Mouse (Mus musculus): ENCODE results near the gene Cpne5. TPM values are rescaled to one million over a fixed set of nuclear protein-coding genes. Genes with fewer than 3 reads are reported as not detected.
A peak's percentile ranks its signal among the peaks of the same experiment; 100 is the strongest.

Cpne5 gene
- polyA plus RNA-seq (2015; fragmentation: Nextera tagmentation; extraction: Ambion mirVana) = 43.6 and 55.8 TPM in 2 replicates

DNA sequence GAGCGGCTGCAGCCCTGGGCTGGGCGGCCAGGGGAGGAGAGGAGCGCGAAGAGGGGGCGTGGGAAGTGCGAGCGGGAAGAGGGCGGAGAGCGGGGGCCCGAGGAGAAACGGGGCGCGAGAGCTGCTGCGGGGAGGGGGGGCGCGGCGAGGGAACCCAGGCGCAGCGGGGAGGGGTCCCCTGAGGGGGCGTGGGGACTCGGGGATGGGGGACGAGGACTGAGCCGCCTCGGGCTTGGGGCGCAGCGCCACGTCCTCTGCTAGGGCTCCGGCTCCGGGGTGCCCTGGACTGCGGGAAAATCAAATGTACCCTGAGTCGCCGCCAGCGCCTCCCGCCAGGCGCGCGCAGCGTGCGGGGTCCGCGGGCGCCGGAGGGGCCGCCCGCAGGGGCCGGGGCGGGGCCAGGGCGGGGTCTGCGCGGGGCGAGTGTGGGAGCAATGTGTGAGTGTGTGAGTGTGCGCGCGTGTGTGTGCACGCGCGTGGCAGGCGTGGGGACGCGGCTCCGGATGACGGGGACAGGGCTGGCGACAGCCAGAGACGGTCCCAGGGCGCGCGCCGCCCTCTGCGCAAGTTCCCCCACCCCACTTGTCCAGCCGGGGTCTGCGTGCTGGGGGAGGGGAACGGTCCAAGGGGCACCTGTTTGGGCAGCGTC is at the start of gene Cpne5:
Cpne5 (minus strand) TSS at position 396 of the 649 bp plus-strand sequence.
- Histone ChIP-seq H3K9me3 (replicated peaks; ENCODE audit: control insufficient read depth, low read length, poor library complexity, severe bottlenecking) (no peaks in the 10 kb centered on the region), H3K36me3 (ENCODE audit: control insufficient read depth, insufficient read depth, low read length) (no peaks in the 10 kb centered on the region), H3K4me1 (ENCODE audit: control insufficient read depth, insufficient read depth, low read length) (peaks cover 21% of the 10 kb centered on the region), H3K27ac (ENCODE audit: low read length) (peak within 1 kb of the TSS; percentile 64), H3K9ac (ENCODE audit: low read depth, low read length) (peak within 1 kb of the TSS; percentile 82), H3K4me3 (ENCODE audit: low read depth, low read length) (peak within 1 kb of the TSS; percentile 74), H3K27me3 (ENCODE audit: control insufficient read depth, insufficient read depth, low read depth, low read length) (peaks cover 5% of the 10 kb centered on the region; the same call in 1 of the 2 replicates), H3K4me2 (ENCODE audit: low read length) (peak within 1 kb of the TSS; percentile 98)
- WGBS = under 1% methylated on average over 37 of the region's 73 CpGs
- ATAC-seq = peak; percentile 73

DNA sequence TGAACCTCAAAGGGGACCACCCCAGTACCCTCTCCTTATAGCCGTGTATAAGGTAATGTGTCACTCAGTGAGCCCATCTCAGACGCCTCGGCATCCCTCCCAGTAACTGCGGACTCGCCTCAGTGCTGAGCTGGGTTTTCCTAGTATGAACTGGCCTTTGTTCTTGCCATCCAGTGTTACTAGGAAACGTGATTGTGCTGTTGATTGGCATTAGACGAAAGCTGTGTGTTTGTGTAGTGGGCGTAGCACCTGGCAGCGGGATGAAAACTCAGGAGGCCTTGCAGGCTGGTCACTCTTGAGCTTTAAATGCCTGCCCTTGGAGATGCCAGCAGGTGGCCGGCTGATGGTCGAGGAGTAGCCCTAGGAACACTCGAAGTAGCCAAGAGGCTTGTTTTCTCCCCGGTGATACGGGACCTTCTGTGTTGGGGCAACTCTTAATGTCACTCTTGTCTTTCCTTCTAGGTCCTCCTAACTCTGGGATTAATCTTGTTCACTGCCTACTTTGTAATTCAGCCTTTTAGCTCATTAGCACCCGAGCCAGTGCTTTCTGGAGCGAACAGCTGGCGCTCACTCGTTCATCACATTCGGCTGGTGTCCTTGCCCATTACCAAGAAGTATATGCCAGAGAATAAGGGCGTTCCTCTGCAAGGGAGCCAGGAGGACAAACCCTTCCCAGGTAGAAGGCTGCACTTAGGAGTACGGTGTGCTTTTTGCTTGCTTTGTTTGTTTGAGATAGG is 44.4 kb upstream of the Cpne5 start:
- H3K4me1 ChIP-seq (ENCODE audit: control insufficient read depth, insufficient read depth, low read length) = 0 out of 2 replicates have a peak, but pooled peaks cover 2% of the 10 kb centered on the region
- peaks cover 11% of the 10 kb centered on the region for H3K36me3 ChIP-seq (ENCODE audit: control insufficient read depth, insufficient read depth, low read length)
- ATAC-seq = peak; percentile 21; the same call in 1 of the 2 replicates
- no peak overlapping the region for H3K4me2 ChIP-seq (ENCODE audit: low read length)
- H3K9me3 ChIP-seq (replicated peaks; ENCODE audit: control insufficient read depth, low read length, poor library complexity, severe bottlenecking) = no peaks in the 10 kb centered on the region
- WGBS = 42% methylated on average over 21 of the region's 21 CpGs
- no peak overlapping the region for H3K4me3 ChIP-seq (ENCODE audit: low read depth, low read length)
- H3K9ac ChIP-seq (ENCODE audit: low read depth, low read length) = no peak overlapping the region
- H3K27ac ChIP-seq (ENCODE audit: low read length) = no peak overlapping the region
- no peaks in the 10 kb centered on the region for H3K27me3 ChIP-seq (ENCODE audit: control insufficient read depth, insufficient read depth, low read depth, low read length)

DNA sequence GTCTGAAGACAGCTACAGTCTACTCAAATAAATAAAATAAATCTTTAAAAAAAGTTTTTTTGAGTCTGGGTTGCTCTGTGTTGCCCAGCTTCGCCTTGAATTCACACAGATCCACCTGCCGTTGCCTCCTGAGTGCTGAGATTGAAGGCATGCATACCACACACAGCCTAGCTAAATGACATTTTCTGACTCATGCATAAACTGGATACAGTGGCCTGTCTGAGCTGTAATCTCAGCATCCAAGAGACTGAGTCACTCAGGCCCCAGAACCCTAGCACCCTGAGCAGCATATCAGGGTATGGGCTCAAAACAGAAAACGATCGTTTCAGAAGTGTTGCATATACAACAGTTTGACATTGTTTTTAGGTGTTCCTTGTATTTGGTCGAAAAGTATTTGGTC is 43.6 kb upstream of the Cpne5 start:
- 86% methylated on average over 5 of the region's 5 CpGs for WGBS
- Histone ChIP-seq H3K4me2 (ENCODE audit: low read length) (no peak overlapping the region), H3K27me3 (ENCODE audit: control insufficient read depth, insufficient read depth, low read depth, low read length) (no peaks in the 10 kb centered on the region), H3K36me3 (ENCODE audit: control insufficient read depth, insufficient read depth, low read length) (peaks cover 11% of the 10 kb centered on the region), H3K4me3 (ENCODE audit: low read depth, low read length) (no peak overlapping the region), H3K9ac (ENCODE audit: low read depth, low read length) (no peak overlapping the region), H3K9me3 (replicated peaks; ENCODE audit: control insufficient read depth, low read length, poor library complexity, severe bottlenecking) (no peaks in the 10 kb centered on the region), H3K4me1 (ENCODE audit: control insufficient read depth, insufficient read depth, low read length) (0 out of 2 replicates have a peak, but pooled peaks cover 2% of the 10 kb centered on the region), H3K27ac (ENCODE audit: low read length) (no peak overlapping the region)
- ATAC-seq = no peak

DNA sequence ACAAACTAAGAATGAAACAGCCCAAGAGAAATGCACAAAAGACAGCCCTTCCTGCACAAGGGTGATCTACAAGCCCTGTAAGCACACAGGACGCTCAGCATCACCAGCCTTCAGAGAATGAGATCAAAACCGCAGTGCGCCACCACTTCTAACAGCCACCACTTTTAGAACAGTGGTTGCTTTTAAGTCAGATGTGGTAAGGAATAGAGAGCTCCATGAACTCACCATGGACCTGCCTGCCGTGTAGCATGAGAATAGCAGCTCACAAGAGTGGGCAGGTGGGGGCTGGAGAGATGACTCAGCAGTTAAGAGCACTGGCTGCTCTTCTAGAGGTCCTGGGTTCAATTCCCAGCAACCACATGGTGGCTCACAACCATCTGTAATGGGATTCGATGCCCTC is 42.5 kb upstream of the Cpne5 start:
- H3K27me3 ChIP-seq (ENCODE audit: control insufficient read depth, insufficient read depth, low read depth, low read length) = no peaks in the 10 kb centered on the region
- no peak overlapping the region for H3K4me2 ChIP-seq (ENCODE audit: low read length)
- WGBS = 88% methylated on average over 5 of the region's 5 CpGs
- peaks cover 10% of the 10 kb centered on the region for H3K36me3 ChIP-seq (ENCODE audit: control insufficient read depth, insufficient read depth, low read length)
- no peak overlapping the region for H3K4me3 ChIP-seq (ENCODE audit: low read depth, low read length)
- H3K27ac ChIP-seq (ENCODE audit: low read length) = no peak overlapping the region
- no peak for ATAC-seq
- H3K9ac ChIP-seq (ENCODE audit: low read depth, low read length) = no peak overlapping the region
- H3K4me1 ChIP-seq (ENCODE audit: control insufficient read depth, insufficient read depth, low read length) = 0 out of 2 replicates have a peak, but pooled peaks cover 2% of the 10 kb centered on the region
- no peaks in the 10 kb centered on the region for H3K9me3 ChIP-seq (replicated peaks; ENCODE audit: control insufficient read depth, low read length, poor library complexity, severe bottlenecking)

DNA sequence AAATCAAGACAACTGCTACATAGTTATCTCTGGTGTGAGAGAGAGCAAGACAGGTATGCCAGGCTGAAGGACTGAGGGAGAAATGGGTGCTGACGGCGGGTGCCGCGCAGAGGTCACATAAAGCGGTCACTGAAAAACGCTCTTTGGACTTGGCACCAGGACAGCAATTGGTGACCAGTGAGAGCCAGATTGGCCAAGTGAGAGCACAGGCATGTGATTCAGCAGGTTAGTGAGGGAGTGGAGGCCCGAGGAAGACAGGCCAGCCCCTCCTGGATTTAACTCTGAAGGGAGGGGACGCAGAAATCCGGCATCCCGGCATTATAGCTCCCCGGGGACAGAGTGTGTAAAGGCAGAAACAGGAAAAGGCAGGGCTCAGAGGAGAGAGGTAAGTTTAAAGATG is 35.9 kb upstream of the Cpne5 start:
- no peak overlapping the region for H3K27ac ChIP-seq (ENCODE audit: low read length)
- 0 out of 2 replicates have a peak, but pooled peaks cover 4% of the 10 kb centered on the region for H3K36me3 ChIP-seq (ENCODE audit: control insufficient read depth, insufficient read depth, low read length)
- peaks cover 9% of the 10 kb centered on the region for H3K4me1 ChIP-seq (ENCODE audit: control insufficient read depth, insufficient read depth, low read length)
- no peak overlapping the region for H3K4me3 ChIP-seq (ENCODE audit: low read depth, low read length)
- no peak for ATAC-seq
- no peaks in the 10 kb centered on the region for H3K27me3 ChIP-seq (ENCODE audit: control insufficient read depth, insufficient read depth, low read depth, low read length)
- no peak overlapping the region for H3K9ac ChIP-seq (ENCODE audit: low read depth, low read length)
- H3K9me3 ChIP-seq (replicated peaks; ENCODE audit: control insufficient read depth, low read length, poor library complexity, severe bottlenecking) = no peaks in the 10 kb centered on the region
- WGBS = 85% methylated on average over 11 of the region's 11 CpGs
- H3K4me2 ChIP-seq (ENCODE audit: low read length) = no peak overlapping the region

DNA sequence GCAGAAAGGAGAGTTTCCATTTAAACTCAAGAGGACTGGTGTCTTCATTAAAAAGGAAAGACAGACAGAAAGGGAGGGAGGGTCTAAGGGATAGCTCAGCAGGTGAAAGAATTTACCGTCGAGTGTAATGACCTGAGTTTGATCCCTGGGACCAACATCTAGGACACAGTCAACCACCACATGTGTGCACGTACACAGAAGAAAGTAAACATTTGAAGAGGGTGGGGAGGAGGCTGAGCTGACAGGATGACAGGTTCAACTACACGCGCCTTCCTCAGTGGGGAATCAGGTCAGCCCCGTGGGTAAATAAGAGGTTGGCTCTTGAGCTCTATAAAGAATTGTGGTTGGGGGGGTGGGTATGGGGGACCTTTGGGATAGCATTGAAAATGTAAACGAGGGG is 35.2 kb upstream of the Cpne5 start:
- no peaks in the 10 kb centered on the region for H3K27me3 ChIP-seq (ENCODE audit: control insufficient read depth, insufficient read depth, low read depth, low read length)
- H3K36me3 ChIP-seq (ENCODE audit: control insufficient read depth, insufficient read depth, low read length) = 0 out of 2 replicates have a peak, but pooled peaks cover 2% of the 10 kb centered on the region
- no peak overlapping the region for H3K27ac ChIP-seq (ENCODE audit: low read length)
- no peaks in the 10 kb centered on the region for H3K9me3 ChIP-seq (replicated peaks; ENCODE audit: control insufficient read depth, low read length, poor library complexity, severe bottlenecking)
- no peak overlapping the region for H3K9ac ChIP-seq (ENCODE audit: low read depth, low read length)
- H3K4me3 ChIP-seq (ENCODE audit: low read depth, low read length) = no peak overlapping the region
- no peak for ATAC-seq
- WGBS = 83% methylated on average over 7 of the region's 7 CpGs
- H3K4me1 ChIP-seq (ENCODE audit: control insufficient read depth, insufficient read depth, low read length) = peaks cover 12% of the 10 kb centered on the region
- H3K4me2 ChIP-seq (ENCODE audit: low read length) = no peak overlapping the region

DNA sequence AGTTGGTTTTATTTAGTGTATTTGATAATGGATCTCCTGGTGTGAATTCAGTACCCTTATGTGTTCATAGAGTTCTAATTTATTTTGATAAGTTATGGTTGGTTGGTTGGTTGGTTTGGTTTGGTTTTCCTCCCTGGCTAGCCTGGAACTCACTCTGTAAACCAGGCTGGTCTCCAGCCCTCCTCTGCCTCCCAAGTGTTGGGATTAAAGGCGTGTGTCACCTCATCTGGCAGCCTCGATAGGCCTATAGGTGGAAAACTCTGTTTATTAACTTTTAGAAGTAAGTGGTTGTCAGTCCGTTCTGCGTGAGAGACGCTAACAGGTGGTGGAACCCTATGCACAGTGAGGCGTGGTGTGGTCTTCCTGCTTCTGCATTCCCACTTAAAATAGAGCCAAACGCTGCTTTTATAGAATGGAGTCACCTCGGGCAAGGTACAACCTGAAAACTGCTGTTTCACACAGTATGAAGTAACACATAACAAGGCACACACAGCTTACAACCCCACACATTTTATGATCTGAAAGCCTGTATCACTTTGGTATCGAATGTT is 32.3 kb upstream of the Cpne5 start:
- H3K4me2 ChIP-seq (ENCODE audit: low read length) = no peak overlapping the region
- no peaks in the 10 kb centered on the region for H3K27me3 ChIP-seq (ENCODE audit: control insufficient read depth, insufficient read depth, low read depth, low read length)
- 92% methylated on average over 9 of the region's 9 CpGs for WGBS
- peaks cover 15% of the 10 kb centered on the region for H3K4me1 ChIP-seq (ENCODE audit: control insufficient read depth, insufficient read depth, low read length)
- no peaks in the 10 kb centered on the region for H3K9me3 ChIP-seq (replicated peaks; ENCODE audit: control insufficient read depth, low read length, poor library complexity, severe bottlenecking)
- no peak overlapping the region for H3K27ac ChIP-seq (ENCODE audit: low read length)
- no peak for ATAC-seq
- no peaks in the 10 kb centered on the region for H3K36me3 ChIP-seq (ENCODE audit: control insufficient read depth, insufficient read depth, low read length)
- H3K4me3 ChIP-seq (ENCODE audit: low read depth, low read length) = no peak overlapping the region
- no peak overlapping the region for H3K9ac ChIP-seq (ENCODE audit: low read depth, low read length)

DNA sequence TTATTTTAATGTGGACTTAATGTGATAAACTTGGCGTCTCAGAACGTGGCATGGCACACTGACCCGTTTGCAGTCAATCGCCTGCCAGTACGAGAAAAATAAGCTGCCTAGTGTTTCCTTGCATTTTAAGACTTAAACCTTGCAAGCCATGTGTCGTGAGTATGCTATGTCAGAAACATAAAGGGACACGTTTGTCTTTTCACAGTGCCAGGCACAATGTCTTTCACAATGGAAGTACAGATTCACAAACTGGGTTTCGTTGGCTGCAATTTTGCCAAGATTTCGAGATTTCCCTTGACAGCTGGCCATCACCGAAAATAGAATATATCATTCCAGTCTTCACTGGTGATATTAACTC is 31.4 kb upstream of the Cpne5 start:
- ATAC-seq = no peak
- no peaks in the 10 kb centered on the region for H3K9me3 ChIP-seq (replicated peaks; ENCODE audit: control insufficient read depth, low read length, poor library complexity, severe bottlenecking)
- H3K4me3 ChIP-seq (ENCODE audit: low read depth, low read length) = peak overlapping the region; percentile 86
- H3K4me2 ChIP-seq (ENCODE audit: low read length) = peak overlapping the region; percentile 74
- H3K27ac ChIP-seq (ENCODE audit: low read length) = peak overlapping the region; percentile 90
- H3K36me3 ChIP-seq (ENCODE audit: control insufficient read depth, insufficient read depth, low read length) = no peaks in the 10 kb centered on the region
- no peaks in the 10 kb centered on the region for H3K27me3 ChIP-seq (ENCODE audit: control insufficient read depth, insufficient read depth, low read depth, low read length)
- H3K4me1 ChIP-seq (ENCODE audit: control insufficient read depth, insufficient read depth, low read length) = peaks cover 19% of the 10 kb centered on the region
- 18% methylated on average over 10 of the region's 10 CpGs for WGBS
- peak overlapping the region; percentile 97 for H3K9ac ChIP-seq (ENCODE audit: low read depth, low read length)

All from midbrain, embryonic 16.5 days (tissue).